Mouse (Mus musculus) neural tube, embryonic 11.5 days (tissue): Measurements from ENCODE around the gene Palld. TPM values are rescaled to one million over a fixed set of nuclear protein-coding genes. Genes with fewer than 3 reads are reported as not detected.

Source experiments
- ATAC-seq: fragments of 200-750 bp; cut with Nextera tagmentation; 2 replicates; pipeline ENCODE4 v1.8.0; 2017; ENCODE audit warnings: moderate number of reproducible peaks, mild to moderate bottlenecking, moderate TSS enrichment, moderate library complexity; ENCODE audit not compliant: insufficient read depth, low FRiP score, low TSS enrichment
- DNase-seq: peaks from one replicate; pipeline ENCODE4 v3.0.0-alpha.2; 2015; ENCODE audit warnings: low spot score
- H3K27ac ChIP-seq: fragments of 300-500 bp; sonication (generic); 2 replicates; pipeline ENCODE4 v1.5.1; 2014; ENCODE audit warnings: low read depth, mild to moderate bottlenecking, low read length
- H3K27me3 ChIP-seq: fragments of 300-500 bp; sonication (generic); 2 replicates; pipeline ENCODE4 v1.6.1; 2014; ENCODE audit warnings: mild to moderate bottlenecking, low read length, mixed read lengths; ENCODE audit not compliant: control insufficient read depth, insufficient read depth
- H3K36me3 ChIP-seq: fragments of 300-500 bp; sonication (generic); 2 replicates; pipeline ENCODE4 v1.6.1; 2014; ENCODE audit warnings: mild to moderate bottlenecking, low read length, moderate library complexity, mixed read lengths; ENCODE audit not compliant: control insufficient read depth, insufficient read depth
- H3K4me1 ChIP-seq: fragments of 300-500 bp; sonication (generic); 2 replicates; pipeline ENCODE4 v1.6.1; 2014; ENCODE audit warnings: low read length, mixed read lengths; ENCODE audit not compliant: control insufficient read depth, insufficient read depth
- H3K4me2 ChIP-seq: fragments of 300-500 bp; sonication (generic); 2 replicates; pipeline ENCODE4 v1.6.1; 2014; ENCODE audit warnings: low read depth, mild to moderate bottlenecking, moderate library complexity
- H3K4me3 ChIP-seq: fragments of 300-500 bp; sonication (generic); 2 replicates; pipeline ENCODE4 v1.5.1; 2014; ENCODE audit warnings: low read depth, low read length
- H3K9ac ChIP-seq: fragments of 300-500 bp; sonication (generic); 2 replicates; pipeline ENCODE4 v1.6.1; 2014; ENCODE audit warnings: mild to moderate bottlenecking, low read length
- H3K9me3 ChIP-seq: fragments of 300-500 bp; sonication (generic); 2 replicates; pipeline ENCODE4 v1.6.1; 2016; ENCODE audit warnings: low read length; ENCODE audit not compliant: control insufficient read depth
- WGBS: fragments of 180-500 bp; shearing (Covaris S2); extraction: QIAGEN DNeasy Blood & Tissue Kit; methylation state at CpG from one replicate; pipeline ENCODE4 v1.1.7; 2014; 5-methylcytosine and 5-hydroxymethylcytosine counted together
- polyA plus RNA-seq: library from polyadenylated mRNA; unstranded; fragments of >200 nt; fragmentation: Nextera tagmentation; extraction: Ambion mirVana; gene quantifications from 2 replicates; pipeline ENCODE4 v1.2.1, GENCODE M21; 2014

Gene Palld
- polyA plus RNA-seq, 1 experiment from 2014 or later: 54.7 TPM

DNA sequence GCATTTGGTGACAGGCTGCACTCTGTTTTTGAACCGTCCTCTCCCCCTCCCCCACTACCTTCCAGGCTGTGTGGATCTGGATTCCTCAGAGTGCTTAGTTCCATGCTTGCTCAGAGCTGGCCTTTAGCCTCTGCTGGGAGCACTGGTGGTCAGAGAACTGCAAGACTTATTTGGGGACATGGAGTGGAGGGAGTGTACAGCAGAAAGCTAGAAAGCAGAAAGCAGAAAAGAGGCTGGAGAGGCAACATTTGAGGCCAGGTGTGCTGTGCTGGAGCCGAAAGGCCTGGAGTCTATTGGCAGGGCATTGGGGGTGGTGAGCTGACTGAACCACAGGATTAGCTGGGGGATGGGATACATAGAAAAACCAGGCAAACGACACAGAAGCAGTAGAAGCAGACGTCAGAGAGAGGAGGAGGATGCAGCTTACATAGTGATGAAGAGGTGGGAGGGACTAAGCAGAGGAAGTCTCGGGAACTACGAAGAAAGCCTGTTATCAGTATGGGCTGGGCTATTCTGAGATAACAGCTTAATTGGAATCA lies 188.1 kb downstream of the Palld start:
- peaks cover 3% of the 10 kb centered on the region; the same call in 1 of the 2 replicates for H3K4me1 ChIP-seq
- 0 out of 2 replicates have a peak, but pooled peaks cover 5% of the 10 kb centered on the region for H3K36me3 ChIP-seq
- H3K27ac ChIP-seq: no peak overlapping the region
- DNase-seq: no peak
- H3K27me3 ChIP-seq: no peaks in the 10 kb centered on the region
- no peaks in the 10 kb centered on the region for H3K9me3 ChIP-seq
- H3K4me3 ChIP-seq: no peak overlapping the region
- H3K4me2 ChIP-seq: no peak overlapping the region
- WGBS: 44% methylated on average over 6 of the region's 6 CpGs
- no peak for ATAC-seq
- no peak overlapping the region for H3K9ac ChIP-seq

DNA sequence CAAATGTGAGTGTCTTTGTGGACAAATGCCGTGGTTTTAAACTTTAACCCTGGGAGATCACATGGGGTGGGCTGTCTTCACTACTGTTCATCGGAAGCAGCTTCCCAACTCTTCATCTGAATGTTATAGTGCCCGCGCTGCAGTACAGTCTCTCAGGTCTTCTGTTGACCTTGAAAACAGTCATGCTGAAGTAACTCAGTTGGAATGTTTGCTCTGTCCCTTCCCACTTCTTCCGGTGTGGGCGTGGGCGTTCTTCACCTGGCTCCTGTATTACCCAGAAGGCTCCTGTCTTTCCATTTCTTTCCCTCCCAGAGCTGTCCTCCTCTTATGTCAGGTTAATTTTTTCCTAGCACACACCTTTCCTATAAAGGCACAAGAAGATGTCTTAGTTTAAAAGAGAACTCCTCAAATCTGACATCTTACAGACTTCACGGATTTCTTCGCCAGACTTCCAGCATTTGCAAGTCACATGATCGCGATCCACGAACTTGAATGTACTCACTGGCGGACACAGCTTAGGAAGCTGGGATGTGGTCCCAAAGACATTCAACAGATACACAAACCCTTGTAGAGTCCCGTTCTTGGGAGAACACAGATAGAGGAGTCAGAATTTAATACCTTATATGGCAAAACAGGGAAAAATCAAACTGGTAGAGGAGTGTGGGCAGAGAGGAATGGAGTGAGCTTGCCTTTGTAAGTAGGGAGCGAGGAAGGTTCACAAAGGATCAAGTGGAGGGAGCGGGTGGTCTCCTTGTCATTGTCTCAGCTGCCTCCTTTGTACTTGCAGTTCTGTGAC lies 189.1 kb downstream of the Palld start:
- 88% methylated on average over 16 of the region's 16 CpGs for WGBS
- Histone ChIP-seq H3K9ac (no peak overlapping the region), H3K4me2 (no peak overlapping the region), H3K4me3 (no peak overlapping the region), H3K4me1 (peaks cover 3% of the 10 kb centered on the region; the same call in 1 of the 2 replicates), H3K27me3 (no peaks in the 10 kb centered on the region), H3K9me3 (no peaks in the 10 kb centered on the region), H3K36me3 (0 out of 2 replicates have a peak, but pooled peaks cover 4% of the 10 kb centered on the region), H3K27ac (no peak overlapping the region)
- DNase-seq: no peak
- no peak for ATAC-seq

DNA sequence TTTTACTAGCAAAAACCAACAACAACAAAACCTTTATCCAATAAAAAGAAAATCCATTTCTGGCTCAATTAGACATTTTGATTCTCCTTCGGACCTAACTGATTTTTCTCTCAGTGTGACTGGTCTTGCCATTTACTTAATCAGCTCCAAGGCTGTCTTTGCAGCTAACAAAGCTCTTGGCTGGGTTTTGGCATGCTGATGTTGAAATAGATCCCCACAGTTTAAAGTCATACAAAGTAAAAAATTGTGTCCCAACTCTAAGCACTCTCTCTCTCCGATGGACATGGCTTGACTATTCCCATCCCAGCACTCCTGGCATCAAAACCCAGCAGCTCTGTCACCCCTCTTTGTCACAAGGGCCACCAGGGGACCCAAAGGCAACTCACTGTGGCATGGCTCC lies 190.1 kb downstream of the Palld start:
- Histone ChIP-seq H3K36me3 (no peaks in the 10 kb centered on the region), H3K9me3 (no peaks in the 10 kb centered on the region), H3K4me3 (no peak overlapping the region), H3K4me2 (no peak overlapping the region), H3K4me1 (peaks cover 3% of the 10 kb centered on the region; the same call in 1 of the 2 replicates), H3K9ac (no peak overlapping the region), H3K27me3 (no peaks in the 10 kb centered on the region), H3K27ac (no peak overlapping the region)
- DNase-seq: no peak
- ATAC-seq: no peak
- 92% methylated on average over 2 of the region's 2 CpGs for WGBS

DNA sequence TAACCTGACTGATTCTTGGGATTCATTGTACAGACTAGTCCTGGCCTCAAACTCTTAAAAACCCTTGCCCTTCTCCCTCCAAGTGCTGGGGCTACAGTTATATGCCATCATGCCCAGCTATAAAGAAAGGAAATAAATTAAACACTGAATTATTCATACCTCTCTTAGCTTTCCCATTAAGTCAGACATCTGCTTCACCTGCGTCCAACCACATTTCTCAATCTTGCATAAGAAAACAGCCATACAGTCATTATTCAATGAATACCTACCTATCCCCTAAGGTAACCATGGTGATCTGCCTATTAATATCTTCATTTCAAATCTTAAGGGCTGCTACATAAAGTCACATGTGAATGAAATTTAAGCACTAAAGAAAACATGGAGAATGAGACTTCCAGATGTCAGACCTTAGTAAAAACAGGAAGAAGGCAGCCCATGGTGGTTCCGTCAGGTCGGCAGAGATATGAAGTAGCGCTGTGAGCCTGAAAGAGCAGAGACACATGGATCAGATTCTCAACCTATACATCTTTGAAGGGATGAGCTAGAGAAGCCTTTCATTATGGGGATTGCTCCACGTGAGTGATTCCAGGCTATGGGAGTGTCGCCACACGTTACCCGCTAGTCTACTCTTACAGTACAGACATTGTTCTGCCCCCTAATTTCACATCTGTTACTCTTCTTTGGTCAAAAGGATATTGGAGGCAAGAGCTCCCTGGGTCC lies 193.7 kb downstream of the Palld start:
- ATAC-seq (peak; percentile 70), DNase-seq (peak; percentile 48)
- WGBS: 43% methylated on average over 8 of the region's 8 CpGs
- H3K4me1 ChIP-seq: peaks cover 3% of the 10 kb centered on the region; the same call in 1 of the 2 replicates
- peak overlapping the region; percentile 40; the same call in 1 of the 2 replicates for H3K27ac ChIP-seq
- H3K9ac ChIP-seq: no peak overlapping the region
- no peaks in the 10 kb centered on the region for H3K27me3 ChIP-seq
- H3K4me3 ChIP-seq: no peak overlapping the region
- no peaks in the 10 kb centered on the region for H3K9me3 ChIP-seq
- no peak overlapping the region for H3K4me2 ChIP-seq
- H3K36me3 ChIP-seq: no peaks in the 10 kb centered on the region

DNA sequence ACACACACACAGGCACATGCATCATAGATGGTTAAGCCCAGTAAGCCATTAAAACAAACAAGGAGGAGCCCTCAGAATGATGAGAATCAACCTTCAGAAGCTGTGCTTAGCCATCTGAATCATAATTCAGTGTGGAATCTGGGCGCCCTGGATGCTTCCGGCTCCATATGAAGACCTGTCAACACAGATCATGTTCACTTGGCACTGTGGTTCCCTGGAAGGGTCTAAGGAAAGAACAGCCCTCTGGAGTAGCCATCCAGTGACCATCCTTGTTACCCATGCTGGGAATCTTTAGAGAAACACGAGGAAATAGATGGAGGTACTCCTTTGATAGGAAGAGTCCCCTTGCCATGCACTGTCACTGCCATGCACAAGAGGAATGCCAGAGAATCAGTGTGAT lies 197.0 kb downstream of the Palld start:
- no peaks in the 10 kb centered on the region for H3K36me3 ChIP-seq
- H3K27me3 ChIP-seq: no peaks in the 10 kb centered on the region
- ATAC-seq: no peak
- DNase-seq: no peak
- H3K9me3 ChIP-seq: no peaks in the 10 kb centered on the region
- 90% methylated on average over 3 of the region's 3 CpGs for WGBS
- H3K4me3 ChIP-seq: no peak overlapping the region
- no peak overlapping the region for H3K4me2 ChIP-seq
- no peak overlapping the region for H3K9ac ChIP-seq
- H3K4me1 ChIP-seq: peaks cover 9% of the 10 kb centered on the region; the same call in 1 of the 2 replicates
- no peak overlapping the region for H3K27ac ChIP-seq

DNA sequence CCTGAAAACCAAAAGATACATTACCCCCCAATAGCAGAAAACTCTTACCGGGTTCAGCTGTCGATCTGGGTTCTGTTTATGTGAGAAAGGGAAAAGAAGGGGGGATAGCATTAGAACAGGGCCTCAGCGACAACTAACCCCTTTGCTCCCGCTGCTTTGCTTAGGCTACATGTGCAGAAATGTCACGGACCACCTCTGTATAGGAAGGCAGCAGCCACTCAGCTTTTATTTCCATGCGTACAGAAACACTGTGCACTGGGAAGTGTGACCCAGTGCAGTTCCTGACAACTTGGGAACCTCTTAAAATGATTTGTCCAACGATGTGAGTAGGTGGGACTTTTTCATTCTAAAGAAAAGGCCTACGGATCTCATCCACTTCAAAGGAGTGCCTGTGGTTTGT lies 200.4 kb downstream of the Palld start:
- Histone ChIP-seq H3K4me3 (no peak overlapping the region), H3K27ac (no peak overlapping the region), H3K9me3 (no peaks in the 10 kb centered on the region), H3K4me1 (peaks cover 6% of the 10 kb centered on the region; the same call in 1 of the 2 replicates), H3K36me3 (no peaks in the 10 kb centered on the region), H3K27me3 (no peaks in the 10 kb centered on the region), H3K9ac (no peak overlapping the region), H3K4me2 (no peak overlapping the region)
- 43% methylated on average over 8 of the region's 8 CpGs for WGBS
- no peak for DNase-seq
- ATAC-seq: no peak

DNA sequence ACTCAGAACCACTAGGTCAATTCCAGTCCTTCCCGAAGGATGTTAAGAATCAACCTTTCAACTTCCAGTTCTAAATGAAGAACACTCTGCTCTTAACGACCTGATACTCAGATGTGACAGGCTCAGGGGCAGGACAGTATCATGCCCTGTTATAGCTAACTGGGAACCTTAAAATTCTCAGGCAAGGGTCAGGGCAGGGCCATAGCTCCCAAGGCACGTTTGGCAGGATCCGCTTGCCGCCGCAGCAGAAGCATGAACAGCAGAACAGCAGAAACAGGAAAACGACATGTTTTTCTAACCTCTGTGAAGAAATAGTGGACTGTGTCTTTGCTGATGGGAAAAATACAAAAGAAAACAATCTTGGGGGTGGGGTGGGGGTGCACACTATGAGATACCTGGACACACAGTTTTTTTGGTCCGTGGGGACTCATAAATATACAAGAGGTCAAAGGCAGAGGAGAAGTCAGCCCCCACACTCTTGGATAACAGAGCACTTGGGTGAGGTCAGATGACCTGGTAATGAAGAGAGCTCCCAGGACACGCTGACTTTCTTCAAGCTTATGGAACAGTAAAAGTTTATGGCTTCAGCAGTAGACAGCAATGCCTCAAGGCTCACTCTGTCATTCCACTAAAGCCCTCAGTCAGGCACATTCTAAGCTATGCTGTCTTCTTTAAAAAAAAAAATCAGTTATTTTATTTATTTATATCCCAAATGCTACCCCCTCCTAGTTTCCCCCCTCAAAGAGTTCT lies 201.4 kb downstream of the Palld start:
- Histone ChIP-seq H3K27me3 (no peaks in the 10 kb centered on the region), H3K4me2 (no peak overlapping the region), H3K9ac (no peak overlapping the region), H3K4me1 (peaks cover 6% of the 10 kb centered on the region; the same call in 1 of the 2 replicates), H3K9me3 (no peaks in the 10 kb centered on the region), H3K36me3 (no peaks in the 10 kb centered on the region), H3K4me3 (no peak overlapping the region), H3K27ac (no peak overlapping the region)
- WGBS: 51% methylated on average over 9 of the region's 9 CpGs
- ATAC-seq (peak; percentile 37; the same call in 1 of the 2 replicates), DNase-seq (no peak)

DNA sequence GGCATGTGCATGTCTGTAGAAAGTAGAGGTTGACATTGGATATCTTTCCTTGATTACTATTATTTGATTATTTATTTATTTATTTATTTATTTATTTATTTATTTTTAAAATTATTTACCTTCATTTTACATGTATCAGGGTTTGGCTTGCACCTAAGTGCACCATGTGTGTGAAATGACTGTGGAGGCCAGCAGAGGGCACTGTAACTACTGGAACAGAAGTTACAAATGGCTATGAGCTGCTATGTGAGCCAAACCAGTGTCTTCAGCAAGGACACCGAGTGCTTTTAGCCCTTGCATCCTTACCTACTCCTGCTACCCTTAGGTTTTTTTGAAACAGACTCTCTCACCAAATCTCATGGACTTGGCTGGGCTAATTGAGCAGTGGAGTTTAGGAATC lies 202.2 kb downstream of the Palld start:
- Histone ChIP-seq H3K36me3 (no peaks in the 10 kb centered on the region), H3K27ac (no peak overlapping the region), H3K27me3 (no peaks in the 10 kb centered on the region), H3K9ac (no peak overlapping the region), H3K4me1 (peaks cover 6% of the 10 kb centered on the region; the same call in 1 of the 2 replicates), H3K4me3 (no peak overlapping the region), H3K4me2 (no peak overlapping the region), H3K9me3 (no peaks in the 10 kb centered on the region)
- DNase-seq: no peak
- ATAC-seq: no peak
- 93% methylated on average over 1 of the region's 1 CpGs for WGBS
